Mouse (Mus musculus) lung, embryonic 16.5 days (tissue): ENCODE results near the gene Ing4. TPM values are rescaled to one million over a fixed set of nuclear protein-coding genes. Genes with fewer than 3 reads are reported as not detected.
A peak's percentile ranks its signal among the peaks of the same experiment; 100 is the strongest.
"Not testable (repeated sequence)": the region's sequence is repeated elsewhere in the genome, so short reads cannot be mapped to it uniquely, and the experiment has no call there.

ENCODE experiments used
- ATAC-seq: fragments of 200-750 bp; cut with Nextera tagmentation; 2 replicates; pipeline ENCODE4 v1.8.0; 2017; ENCODE audit warnings: low read depth, mild to moderate bottlenecking, moderate library complexity
- H3K27ac ChIP-seq: fragments of 300-500 bp; sonication (generic); 2 replicates; pipeline ENCODE4 v1.5.1; 2014; ENCODE audit warnings: mild to moderate bottlenecking, control low read depth, low read length
- H3K27me3 ChIP-seq: fragments of 300-500 bp; sonication (generic); 2 replicates; pipeline ENCODE4 v1.6.1; 2014; ENCODE audit warnings: low read depth, low read length, mixed read lengths; ENCODE audit not compliant: control insufficient read depth, insufficient read depth
- H3K36me3 ChIP-seq: fragments of 300-500 bp; sonication (generic); 2 replicates; pipeline ENCODE4 v1.6.1; 2014; ENCODE audit warnings: low read length; ENCODE audit not compliant: control insufficient read depth, insufficient read depth
- H3K4me1 ChIP-seq: fragments of 300-500 bp; sonication (generic); replicated peaks from 2 replicates; pipeline ENCODE4 v1.6.1; 2014; ENCODE audit warnings: low read length, mixed read lengths; ENCODE audit not compliant: control insufficient read depth, insufficient read depth
- H3K4me2 ChIP-seq: fragments of 300-500 bp; sonication (generic); 2 replicates; pipeline ENCODE4 v1.6.1; 2014; ENCODE audit warnings: low read depth, low read length, control low read depth
- H3K4me3 ChIP-seq: fragments of 300-500 bp; sonication (generic); 2 replicates; pipeline ENCODE4 v1.5.1; 2014; ENCODE audit warnings: mild to moderate bottlenecking, low read length, control low read depth
- H3K9ac ChIP-seq: fragments of 300-500 bp; sonication (generic); 2 replicates; pipeline ENCODE4 v1.6.1; 2014; ENCODE audit warnings: low read length, control low read depth
- H3K9me3 ChIP-seq: fragments of 300-500 bp; sonication (generic); 2 replicates; pipeline ENCODE4 v1.6.1; 2016; ENCODE audit warnings: low read length; ENCODE audit not compliant: control insufficient read depth
- WGBS: fragments of 180-500 bp; shearing (Covaris S2); extraction: QIAGEN DNeasy Blood & Tissue Kit; methylation state at CpG from one replicate; pipeline ENCODE4 v1.1.7; 2014; 5-methylcytosine and 5-hydroxymethylcytosine counted together
- polyA plus RNA-seq: library from polyadenylated mRNA; unstranded; fragments of >200 nt; fragmentation: Nextera tagmentation; extraction: Ambion mirVana; gene quantifications from 2 replicates; pipeline ENCODE4 v1.2.1, GENCODE M21; 2015

Gene Ing4
- polyA plus RNA-seq, 1 experiment from 2014 or later, result 141 TPM

GRCm38 (mm10) chr6:124999546-124999945 lies 40.0 kb upstream of the Ing4 start:
- Histone ChIP-seq H3K27ac (no peak overlapping the region), H3K36me3 (no peaks in the 10 kb centered on the region), H3K9me3 (no peaks in the 10 kb centered on the region), H3K4me1 (peaks cover 7% of the 10 kb centered on the region), H3K4me3 (no peak overlapping the region), H3K9ac (no peak overlapping the region), H3K27me3 (peaks cover 69% of the 10 kb centered on the region), H3K4me2 (no peak overlapping the region)
- no peak for ATAC-seq
- WGBS, result 20% methylated on average over 10 of the region's 10 CpGs

GRCm38 (mm10) chr6:125003706-125004105 lies 35.9 kb upstream of the Ing4 start:
- H3K9me3 ChIP-seq, result no peaks in the 10 kb centered on the region
- H3K36me3 ChIP-seq, result no peaks in the 10 kb centered on the region
- no peak overlapping the region for H3K4me3 ChIP-seq
- no peak overlapping the region for H3K4me2 ChIP-seq
- 0 out of 2 replicates have a peak, but pooled peaks cover 3% of the 10 kb centered on the region for H3K4me1 ChIP-seq
- no peak overlapping the region for H3K9ac ChIP-seq
- no peak for ATAC-seq
- no peak overlapping the region for H3K27ac ChIP-seq
- H3K27me3 ChIP-seq, result peaks cover 30% of the 10 kb centered on the region
- 30% methylated on average over 3 of the region's 3 CpGs for WGBS

GRCm38 (mm10) chr6:125005086-125005485 lies 34.5 kb upstream of the Ing4 start:
- WGBS, result 38% methylated on average over 3 of the region's 3 CpGs
- no peak overlapping the region for H3K27ac ChIP-seq
- H3K4me3 ChIP-seq, result no peak overlapping the region

GRCm38 (mm10) chr6:125008060-125008459 lies 31.5 kb upstream of the Ing4 start:
- peak overlapping the region; percentile 56; the same call in 1 of the 2 replicates for H3K27ac ChIP-seq

More at GRCm38 (mm10) chr6:125005086-125005485, 34.5 kb upstream of the Ing4 start:
- Histone ChIP-seq H3K27me3 (peaks cover 18% of the 10 kb centered on the region), H3K4me2 (no peak overlapping the region), H3K9ac (no peak overlapping the region), H3K4me1 (0 out of 2 replicates have a peak, but pooled peaks cover 3% of the 10 kb centered on the region), H3K36me3 (no peaks in the 10 kb centered on the region), H3K9me3 (no peaks in the 10 kb centered on the region)
- ATAC-seq, result no peak

GRCm38 (mm10) chr6:125008586-125009128 lies 30.9 kb upstream of the Ing4 start:
- peaks cover 7% of the 10 kb centered on the region; the same call in 1 of the 2 replicates for H3K36me3 ChIP-seq
- no peaks in the 10 kb centered on the region for H3K9me3 ChIP-seq
- H3K27ac ChIP-seq, result peak overlapping the region; percentile 99
- H3K4me2 ChIP-seq, result peak overlapping the region; percentile 79
- H3K9ac ChIP-seq, result peak overlapping the region; percentile 97
- under 1% methylated on average over 32 of the region's 34 CpGs for WGBS
- H3K4me3 ChIP-seq, result peak overlapping the region; percentile 76
- H3K4me1 ChIP-seq, result peaks cover 13% of the 10 kb centered on the region
- H3K27me3 ChIP-seq, result peaks cover under 1% of the 10 kb centered on the region; the same call in 1 of the 2 replicates
- ATAC-seq, result peak; percentile 98

More at GRCm38 (mm10) chr6:125008060-125008459, 31.5 kb upstream of the Ing4 start:
- Histone ChIP-seq H3K4me2 (peak overlapping the region; percentile 71), H3K4me1 (peaks cover 13% of the 10 kb centered on the region), H3K9me3 (no peaks in the 10 kb centered on the region), H3K9ac (peak overlapping the region; percentile 61), H3K27me3 (peaks cover 6% of the 10 kb centered on the region; the same call in 1 of the 2 replicates), H3K4me3 (peak overlapping the region; percentile 76), H3K36me3 (peaks cover 7% of the 10 kb centered on the region; the same call in 1 of the 2 replicates)
- no peak for ATAC-seq
- WGBS, result 37% methylated on average over 13 of the region's 13 CpGs

GRCm38 (mm10) chr6:125009129-125009180 lies 30.6 kb upstream of the Ing4 start, which contains the start of gene Zfp384:
Zfp384 (plus strand) TSS chr6:125009145.
- Histone ChIP-seq H3K27me3 (no peaks in the 10 kb centered on the region), H3K9me3 (no peaks in the 10 kb centered on the region), H3K27ac (peak within 1 kb of the TSS; percentile 99), H3K36me3 (peaks cover 7% of the 10 kb centered on the region; the same call in 1 of the 2 replicates), H3K9ac (peak within 1 kb of the TSS; percentile 97), H3K4me3 (peak within 1 kb of the TSS; percentile 76), H3K4me1 (peaks cover 13% of the 10 kb centered on the region), H3K4me2 (peak within 1 kb of the TSS; percentile 79)
- ATAC-seq, result no peak
- 0% methylated on average over 3 of the region's 3 CpGs for WGBS

GRCm38 (mm10) chr6:125009181-125010073 lies 30.1 kb upstream of the Ing4 start:
- no peaks in the 10 kb centered on the region for H3K27me3 ChIP-seq

GRCm38 (mm10) chr6:125017682-125018081 lies 21.9 kb upstream of the Ing4 start:
- no peak overlapping the region for H3K4me2 ChIP-seq

More at GRCm38 (mm10) chr6:125009181-125010073, 30.1 kb upstream of the Ing4 start:
- Histone ChIP-seq H3K4me2 (peak overlapping the region; percentile 79), H3K36me3 (peaks cover 11% of the 10 kb centered on the region), H3K27ac (peak overlapping the region; percentile 99), H3K9ac (peak overlapping the region; percentile 97), H3K4me1 (peaks cover 13% of the 10 kb centered on the region), H3K4me3 (peak overlapping the region; percentile 76), H3K9me3 (no peaks in the 10 kb centered on the region)
- under 1% methylated on average over 51 of the region's 78 CpGs for WGBS
- peak; percentile 88 for ATAC-seq

GRCm38 (mm10) chr6:125030532-125030931 lies 9.0 kb upstream of the Ing4 start:
- not testable (repeated sequence) for ATAC-seq, H3K9me3 ChIP-seq, H3K9ac ChIP-seq, H3K4me2 ChIP-seq, H3K27me3 ChIP-seq, H3K4me1 ChIP-seq, H3K4me3 ChIP-seq, H3K27ac ChIP-seq
- WGBS, result 31% methylated on average over 7 of the region's 9 CpGs
- H3K36me3 ChIP-seq, result peaks cover 45% of the 10 kb centered on the region

More at GRCm38 (mm10) chr6:125017682-125018081, 21.9 kb upstream of the Ing4 start:
- 89% methylated on average over 3 of the region's 3 CpGs for WGBS
- Histone ChIP-seq H3K27ac (no peak overlapping the region), H3K4me3 (no peak overlapping the region), H3K9me3 (no peaks in the 10 kb centered on the region), H3K9ac (no peak overlapping the region), H3K4me1 (no peaks in the 10 kb centered on the region), H3K27me3 (no peaks in the 10 kb centered on the region), H3K36me3 (peaks cover 22% of the 10 kb centered on the region)
- ATAC-seq, result no peak
